Mouse (Mus musculus) spleen, adult 2 months (tissue): ENCODE measurements around the gene Ccnd1.

Source experiments
- CTCF ChIP-seq: fragments of 200-500 bp; IDR thresholded peaks from 2 replicates; pipeline ENCODE4 v1.5.1; 2011; ENCODE audit warnings: mild to moderate bottlenecking, inconsistent platforms; ENCODE audit not compliant: insufficient read depth, insufficient read length, insufficient replicate concordance; ENCODE audit errors: extremely low read depth
- POLR2A ChIP-seq: fragments of 200-500 bp; IDR thresholded peaks from 2 replicates; pipeline ENCODE4 v1.6.1; 2011; ENCODE audit warnings: low read depth, low read length, inconsistent platforms

DNA sequence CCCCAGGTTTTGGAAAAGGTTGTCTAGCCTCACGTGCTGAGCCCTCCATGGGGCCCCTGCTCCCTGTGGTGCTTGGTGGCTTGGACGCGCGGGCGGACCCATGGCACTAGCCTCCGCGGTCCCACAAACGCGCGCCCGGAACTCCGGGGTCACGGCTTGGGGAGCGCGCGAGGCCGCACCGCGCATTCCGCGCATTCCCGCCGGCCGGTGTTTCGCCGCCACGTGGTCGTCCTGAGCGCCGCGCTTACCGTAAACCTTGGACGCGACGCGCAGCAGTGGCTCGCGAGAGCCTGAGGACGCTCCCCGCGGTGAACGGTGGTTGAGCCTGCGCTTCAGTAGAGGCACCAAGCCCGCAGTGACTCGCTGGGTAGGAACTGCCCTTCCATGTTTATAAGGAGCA, 3.5 kb upstream of the Ccnd1 start:
- no peak for TF ChIP-seq CTCF
- TF ChIP-seq POLR2A = no peak
